Mouse (Mus musculus): ENCODE measurements around the gene Six5.

DNA sequence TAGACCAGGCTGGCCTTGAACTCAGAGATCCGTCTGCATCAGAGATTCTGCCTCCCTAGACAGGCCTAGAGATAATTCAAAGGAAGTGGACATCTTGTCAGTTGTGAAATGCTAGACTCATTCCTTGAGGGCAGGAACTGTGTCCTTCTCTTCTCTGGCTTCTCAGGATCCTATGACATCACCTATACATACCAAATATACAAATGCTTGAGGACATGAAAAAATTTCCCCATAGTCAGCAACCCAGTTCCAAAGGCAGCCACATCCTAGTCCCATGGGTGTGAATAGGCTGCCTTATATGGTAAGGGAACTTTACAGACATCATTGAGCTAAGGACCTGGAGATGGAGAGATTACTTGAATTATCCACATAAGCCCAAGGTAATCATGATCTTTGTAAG lies 15.2 kb downstream of the Six5 start:
- no peak for TF ChIP-seq CTCF (IDR thresholded peaks at IDR 0.05; ENCODE audit: control insufficient read depth, insufficient read depth, insufficient read length)
- no peak for TF ChIP-seq MAX (IDR thresholded peaks at IDR 0.05)
- no peak for TF ChIP-seq USF1 (IDR thresholded peaks at IDR 0.05; ENCODE audit: low read depth)
- no peak for TF ChIP-seq FOSL1 (IDR thresholded peaks at IDR 0.05; ENCODE audit: insufficient read depth, low read length, poor library complexity, severe bottlenecking)
